Mouse (Mus musculus) brain, embryonic 18.5 days (tissue): ENCODE results near the gene Npas2.

Experiments
- DNase-seq: peaks from one replicate; pipeline ENCODE4 v3.0.0-alpha.2; 2012; ENCODE audit warnings: low read depth, low spot score

Npas2 gene

GRCm38 (mm10) chr1:39374231-39374809 lies 180.8 kb downstream of the Npas2 start:
- no peak for DNase-seq

DNA sequence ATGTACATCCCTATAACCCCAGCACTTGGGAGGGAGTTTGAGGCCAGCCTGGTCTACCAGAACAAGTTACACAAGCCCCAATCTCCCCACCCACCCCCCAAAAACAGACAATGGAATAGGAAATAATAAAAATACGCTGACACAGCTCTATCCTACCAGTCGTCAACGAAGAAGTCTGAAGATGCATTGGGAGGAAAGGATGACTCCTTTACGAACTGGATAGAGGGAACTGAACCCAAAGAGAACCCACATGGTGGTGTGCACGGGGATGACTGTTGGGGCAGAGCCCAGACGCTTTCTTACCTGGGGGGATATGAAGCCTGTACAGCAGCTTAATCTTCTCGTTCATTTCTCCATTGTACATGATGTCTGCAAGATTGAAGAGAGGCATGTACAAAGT lies 182.6 kb downstream of the Npas2 start:
- no peak for DNase-seq

DNA sequence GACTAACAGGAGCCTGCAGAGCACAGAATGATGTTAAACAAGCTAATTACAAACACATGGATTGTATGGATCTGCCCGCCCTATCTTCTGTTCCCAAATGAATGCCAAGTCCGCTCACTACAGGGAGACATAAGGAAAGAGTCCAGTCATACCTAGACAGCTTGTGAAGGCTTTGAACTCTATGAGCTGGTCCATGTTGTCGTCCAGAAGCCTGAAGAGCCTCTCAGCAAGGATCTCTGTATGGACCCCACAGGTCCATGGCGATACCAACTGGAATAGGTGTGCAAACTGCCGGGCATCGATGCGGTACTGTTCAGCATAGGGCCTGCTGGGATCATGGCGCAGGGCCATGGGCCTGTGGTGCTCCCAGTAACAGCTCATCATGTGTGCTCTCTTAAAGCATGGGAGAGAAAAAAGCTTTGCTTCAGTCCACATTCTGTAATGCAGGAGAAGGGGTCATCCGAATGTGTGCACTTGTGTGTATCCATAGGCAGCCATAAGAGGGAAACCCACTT lies 183.3 kb downstream of the Npas2 start:
- no peak for DNase-seq

DNA sequence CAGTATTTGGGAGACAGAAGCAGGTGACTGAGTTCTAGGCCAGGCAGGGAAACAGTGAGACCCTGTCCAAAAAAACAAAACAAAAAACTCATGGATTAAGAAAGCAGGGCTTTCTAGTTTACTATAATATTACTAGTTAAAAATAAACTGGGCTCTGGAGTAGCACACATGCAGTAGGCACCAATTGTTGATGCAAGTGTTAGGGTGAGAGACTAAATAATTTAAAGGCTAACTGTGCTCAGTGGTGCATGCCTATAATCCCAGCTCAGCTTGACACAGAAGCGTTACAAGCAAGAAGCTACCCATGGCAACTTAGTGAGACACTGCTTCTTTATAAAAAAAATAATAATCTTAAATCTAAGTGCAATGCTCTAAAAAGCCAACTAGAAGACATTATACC lies 185.0 kb downstream of the Npas2 start:
- no peak for DNase-seq

DNA sequence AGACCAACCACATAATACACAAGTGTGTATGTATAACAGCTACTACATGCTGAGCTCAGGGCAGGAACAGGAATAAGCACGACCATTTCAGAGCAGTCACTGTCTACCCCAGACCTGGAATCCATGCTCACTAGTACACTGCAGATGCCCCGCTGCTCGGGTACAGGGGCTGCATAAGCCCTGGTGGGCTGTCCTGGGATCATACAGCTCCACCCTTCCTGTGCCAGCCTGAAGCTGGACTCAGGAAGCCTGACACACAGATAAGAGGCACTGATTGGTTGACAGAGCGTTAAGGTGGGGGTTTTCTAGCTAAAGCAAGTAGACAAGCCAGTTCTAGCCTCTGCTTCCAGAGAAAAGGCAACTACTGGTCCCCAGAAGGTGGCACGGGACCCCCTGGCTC lies 185.5 kb downstream of the Npas2 start:
- no peak for DNase-seq

DNA sequence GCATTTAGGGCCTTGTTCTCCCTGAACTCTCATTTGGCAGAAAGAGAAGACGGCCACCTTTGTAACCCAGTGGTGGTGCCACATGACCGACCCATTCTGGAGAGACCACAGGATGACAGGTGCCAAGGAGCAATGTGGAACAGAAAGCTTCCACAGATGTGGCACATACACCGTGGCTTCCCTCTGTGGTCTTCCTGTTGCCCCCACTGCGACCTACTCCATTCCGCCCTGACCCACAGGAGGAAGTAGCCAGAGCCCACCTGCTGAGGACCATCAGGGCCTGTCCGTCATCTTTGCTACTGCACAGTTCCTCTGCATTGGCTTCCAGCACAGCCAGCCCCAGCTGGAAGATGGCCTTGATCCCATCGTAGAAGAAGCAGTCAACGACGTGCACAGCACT lies 187.5 kb downstream of the Npas2 start:
- no peak for DNase-seq

DNA sequence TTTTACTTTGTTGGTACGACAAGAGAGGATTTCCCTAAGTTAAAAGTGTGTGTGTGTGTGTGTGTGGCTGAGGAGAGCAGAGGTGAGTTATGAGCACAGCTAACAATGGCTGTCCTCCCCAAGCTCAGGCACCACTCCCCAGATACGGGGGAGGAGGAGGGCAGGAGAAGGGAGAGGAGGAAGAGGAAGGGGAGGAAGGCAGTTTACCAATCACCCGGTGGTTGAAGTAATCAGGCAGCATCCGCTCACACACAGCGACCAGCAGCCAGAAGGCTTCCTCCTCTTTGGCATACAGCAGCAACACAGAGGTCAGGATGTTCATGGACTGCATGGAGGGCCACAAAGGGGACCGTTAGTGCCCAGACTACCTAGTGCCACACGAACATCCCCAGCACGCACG lies 191.4 kb downstream of the Npas2 start:
- DNase-seq = no peak

GRCm38 (mm10) chr1:39386456-39386855 lies 192.9 kb downstream of the Npas2 start:
- DNase-seq = no peak

DNA sequence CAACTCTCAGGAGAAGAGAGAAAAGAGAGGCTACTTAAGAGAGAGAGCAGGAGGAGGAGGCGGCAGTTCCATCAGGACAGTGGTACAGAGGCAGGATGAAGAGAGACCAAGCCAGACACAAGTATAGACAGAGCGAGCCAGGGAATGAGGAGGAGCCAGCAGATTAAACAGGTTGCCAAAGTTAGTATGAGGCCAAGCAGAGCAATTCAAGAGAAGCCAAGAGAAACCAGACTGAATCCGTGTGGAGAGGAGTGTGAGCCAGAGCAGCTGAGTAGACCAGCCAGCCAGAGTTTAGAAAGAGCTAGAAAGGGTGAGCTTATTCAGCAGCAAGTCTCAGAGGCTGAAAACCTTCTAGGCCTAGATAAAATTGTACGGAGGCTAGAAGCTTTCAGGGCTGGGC lies 194.0 kb downstream of the Npas2 start:
- no peak for DNase-seq

DNA sequence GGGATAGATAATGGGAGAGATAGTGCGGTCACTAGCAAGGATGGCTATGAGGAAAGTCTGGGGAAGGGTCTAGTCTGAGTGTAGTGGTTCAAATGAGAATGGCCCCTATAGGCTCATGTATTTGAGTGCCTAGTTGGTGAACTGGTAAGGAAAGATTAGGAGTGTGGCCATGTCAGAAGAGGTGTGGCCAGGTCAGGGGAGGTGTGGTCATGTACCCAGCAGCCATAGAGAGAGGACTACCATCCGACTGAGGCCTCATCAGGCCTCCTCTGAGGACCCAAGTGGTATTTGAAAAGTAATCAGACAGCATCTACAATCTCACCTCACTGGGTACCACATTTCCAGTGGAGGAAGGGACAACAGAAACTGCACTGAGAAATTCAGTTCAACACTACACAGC lies 194.6 kb downstream of the Npas2 start:
- DNase-seq = no peak

DNA sequence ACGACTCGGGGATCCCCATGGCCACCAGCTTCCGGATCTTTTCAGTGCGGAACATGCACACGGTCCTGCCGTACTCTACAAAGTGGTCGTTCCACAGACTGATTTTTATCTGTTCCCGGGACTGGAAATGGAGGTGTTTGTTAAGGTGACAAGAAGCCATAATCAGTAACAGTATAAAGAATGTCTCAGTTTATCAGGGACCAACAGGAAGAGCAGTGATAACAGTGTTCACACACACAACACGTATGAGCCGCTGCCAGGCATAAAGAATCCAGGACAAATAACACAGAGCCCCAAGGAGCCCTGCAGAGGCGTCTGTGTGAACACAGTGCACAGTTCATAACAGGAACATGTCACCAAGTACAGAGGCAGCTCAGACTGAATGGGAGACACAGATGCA lies 195.8 kb downstream of the Npas2 start:
- no peak for DNase-seq

- DNase-seq = no peak
Measured at GRCm38 (mm10) chr1:39391652-39392051, 198.1 kb downstream of the Npas2 start.

DNA sequence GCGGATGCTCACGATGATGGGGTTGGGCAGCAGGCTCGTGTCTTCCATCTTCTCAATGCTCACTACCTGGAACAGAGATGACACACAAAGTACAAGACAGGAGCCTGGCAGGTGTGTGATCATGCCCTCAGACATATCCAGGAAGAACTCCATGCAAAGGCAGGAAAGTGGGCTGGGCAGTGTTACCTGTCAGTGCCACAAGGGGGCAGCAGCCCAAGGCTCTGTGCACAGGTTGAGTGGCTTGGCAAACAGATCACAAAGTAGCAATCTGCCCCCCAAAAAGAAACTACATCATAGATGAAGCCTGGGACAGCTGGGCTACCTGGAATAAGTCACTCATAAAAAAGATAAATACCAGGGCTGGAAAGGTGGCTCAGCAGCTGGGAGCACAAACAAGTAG lies 198.7 kb downstream of the Npas2 start:
- no peak for DNase-seq

DNA sequence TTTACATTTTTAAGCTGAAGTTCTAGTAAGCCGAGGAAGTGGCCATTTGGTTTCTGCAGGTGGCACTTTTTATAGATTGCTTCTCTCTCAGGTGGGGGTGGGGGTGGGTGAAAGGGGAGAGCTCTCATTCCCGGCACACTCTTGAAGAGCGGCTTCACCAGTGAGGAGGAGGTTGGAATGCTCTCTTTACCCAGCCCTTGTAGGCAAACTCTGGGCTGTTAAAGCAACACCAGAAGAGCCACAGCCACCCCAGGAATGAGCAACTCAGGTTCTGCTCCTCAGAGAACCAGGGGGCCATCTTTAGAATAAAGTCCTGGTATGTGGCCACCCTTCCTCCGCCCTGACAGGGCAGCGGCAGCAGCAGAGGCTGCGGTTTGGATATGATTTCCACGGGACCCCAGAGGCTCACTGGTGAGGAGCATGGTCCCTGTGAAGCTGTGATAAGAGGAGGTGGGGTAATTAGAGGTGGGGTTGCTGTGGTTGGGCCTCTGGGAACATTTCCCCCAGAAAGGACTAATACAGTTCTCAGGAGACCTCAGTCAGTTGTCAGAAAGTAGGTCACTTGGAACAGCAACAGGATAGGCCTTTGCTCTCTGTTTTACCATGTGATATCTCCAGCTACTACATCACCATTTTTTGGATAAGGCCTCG lies 199.8 kb downstream of the Npas2 start:
- no peak for DNase-seq

DNA sequence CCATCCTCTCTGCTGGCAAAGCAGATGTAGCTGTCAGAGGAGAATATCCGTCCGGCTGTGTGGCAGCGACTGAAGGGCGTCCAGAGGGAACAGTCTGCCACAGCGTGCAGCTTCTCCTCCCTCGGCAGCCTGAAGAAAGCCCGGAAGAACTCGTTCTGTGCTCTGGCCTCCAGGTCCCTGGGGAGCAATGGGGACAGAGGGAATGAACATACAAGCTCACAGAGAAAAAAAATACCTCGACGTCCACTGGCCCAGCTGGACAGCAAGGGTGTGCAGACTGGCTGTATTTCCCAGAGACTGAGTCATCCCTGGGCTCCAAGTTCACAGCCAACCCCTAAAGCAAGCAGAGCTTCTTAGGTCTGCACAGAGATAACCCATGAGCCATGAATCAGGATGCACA lies 200.6 kb downstream of the Npas2 start:
- DNase-seq = no peak

GRCm38 (mm10) chr1:39394650-39395049 lies 201.1 kb downstream of the Npas2 start:
- DNase-seq = no peak

GRCm38 (mm10) chr1:39396347-39396746 lies 202.8 kb downstream of the Npas2 start:
- no peak for DNase-seq

GRCm38 (mm10) chr1:39398284-39398683 lies 204.8 kb downstream of the Npas2 start:
- DNase-seq = no peak

- DNase-seq = no peak
Measured at GRCm38 (mm10) chr1:39399228-39399627, 205.7 kb downstream of the Npas2 start.

- DNase-seq = no peak
Measured at GRCm38 (mm10) chr1:39400173-39400572, 206.6 kb downstream of the Npas2 start.

- no peak for DNase-seq
Measured at GRCm38 (mm10) chr1:39407108-39407507, 213.6 kb downstream of the Npas2 start.

DNA sequence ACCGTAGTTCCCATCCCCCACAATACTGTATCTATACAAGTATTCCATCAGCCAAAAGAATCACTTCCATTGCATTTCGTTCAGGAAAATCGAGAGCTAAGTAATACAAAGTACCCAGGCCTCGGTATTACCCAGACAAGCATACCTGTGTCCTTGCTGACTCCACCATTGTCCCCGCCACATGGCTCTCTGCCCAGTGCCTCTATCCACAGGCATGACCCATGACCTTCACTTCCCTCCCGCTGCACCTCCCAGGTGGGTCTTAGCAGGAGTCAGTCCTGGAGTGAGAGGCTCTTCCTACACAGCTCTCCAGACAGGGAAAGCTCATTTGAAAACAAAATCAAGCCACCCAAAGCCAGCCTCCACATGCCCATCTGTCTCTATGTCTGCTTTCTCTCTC lies 214.6 kb downstream of the Npas2 start:
- DNase-seq = no peak

DNA sequence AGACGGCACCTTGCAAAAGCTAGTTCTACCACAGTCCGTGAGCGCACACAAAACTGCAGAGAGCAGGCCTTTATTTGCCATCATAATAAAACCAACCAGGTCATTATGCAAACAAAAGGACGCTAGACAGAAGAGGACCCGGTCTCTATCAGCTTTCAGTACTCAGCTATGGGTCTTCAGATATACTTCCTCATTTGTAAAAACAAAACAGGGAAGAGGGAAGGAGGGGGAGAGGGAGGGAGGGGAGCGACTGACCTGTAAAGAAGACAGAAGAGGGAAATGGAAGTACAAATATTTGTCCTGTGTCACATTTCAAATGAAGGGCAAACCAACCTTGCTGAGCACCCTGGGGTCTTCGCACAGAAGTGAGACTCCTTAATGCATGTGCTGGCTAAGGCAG lies 215.1 kb downstream of the Npas2 start:
- DNase-seq = no peak
